Mouse (Mus musculus) gastrocnemius, adult 2 months (tissue): ENCODE results near the gene Fzd5. TPM values are rescaled to one million over a fixed set of nuclear protein-coding genes. Genes with fewer than 3 reads are reported as not detected.
A peak's percentile ranks its signal among the peaks of the same experiment; 100 is the strongest.

ENCODE experiments used
- DNase-seq: peaks from one replicate; pipeline ENCODE4 v3.0.0; 2022
- H3K27ac ChIP-seq: fragments of 200-600 bp; 2 replicates; pipeline ENCODE4 v1.8.1; 2022; ENCODE audit warnings: mild to moderate bottlenecking
- H3K4me3 ChIP-seq: fragments of 200-600 bp; 2 replicates; pipeline ENCODE4 v1.8.1; 2022; ENCODE audit warnings: mild to moderate bottlenecking, moderate library complexity
- CTCF ChIP-seq: fragments of 200-600 bp; IDR thresholded peaks from 2 replicates; pipeline ENCODE4 v1.8.1; 2022; ENCODE audit warnings: antibody characterized with exemption, mild to moderate bottlenecking, moderate library complexity
- intact Hi-C: fragments of 180-260 bp; cut with DNase I; formaldehyde crosslinking; loops from one replicate; pipeline ENCODE4 v1.15.1; 2025
- total RNA-seq, 2 experiments: library from RNA; stranded (reverse); gene quantifications; 2 replicates each; pipeline ENCODE4 v1.2.3; 2021

Gene Fzd5
- total RNA-seq, 2 experiments from 2014 or later = 1.2 to 2.3 TPM

DNA sequence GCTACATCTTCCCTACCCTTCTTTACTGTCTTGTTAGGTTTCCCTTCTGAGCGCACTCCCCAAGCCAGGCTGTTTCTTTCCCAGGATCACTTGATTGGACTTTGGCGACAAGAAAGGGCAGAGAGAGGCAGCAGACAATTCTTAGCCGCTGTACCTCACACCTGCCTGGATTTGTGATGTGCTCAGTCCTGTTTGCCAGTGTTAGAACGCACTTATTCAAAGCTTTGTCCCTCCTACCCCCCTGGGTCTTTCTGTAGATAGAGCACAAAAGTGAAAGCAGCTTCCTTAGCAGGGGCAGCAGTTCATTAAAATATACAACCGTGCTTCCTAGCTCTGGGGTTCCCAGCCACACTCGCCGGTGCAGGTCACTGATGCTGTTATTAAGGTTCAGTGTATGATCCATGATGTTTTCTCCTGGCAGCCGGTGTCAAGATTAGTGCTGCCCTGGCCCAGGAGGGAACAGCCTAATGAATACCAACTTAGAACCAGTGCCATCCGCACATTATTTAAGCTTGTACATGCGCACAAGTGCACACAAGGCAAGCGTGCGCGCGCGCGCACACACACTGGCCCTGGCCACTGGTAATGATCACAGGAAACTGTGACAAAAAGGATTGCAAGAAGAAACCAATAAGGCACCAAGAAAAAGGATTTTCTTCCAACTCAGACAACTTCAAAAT is 6.1 kb downstream of the Fzd5 start:
- no peak overlapping the region for H3K4me3 ChIP-seq
- intact Hi-C loops = no loop called here

DNA sequence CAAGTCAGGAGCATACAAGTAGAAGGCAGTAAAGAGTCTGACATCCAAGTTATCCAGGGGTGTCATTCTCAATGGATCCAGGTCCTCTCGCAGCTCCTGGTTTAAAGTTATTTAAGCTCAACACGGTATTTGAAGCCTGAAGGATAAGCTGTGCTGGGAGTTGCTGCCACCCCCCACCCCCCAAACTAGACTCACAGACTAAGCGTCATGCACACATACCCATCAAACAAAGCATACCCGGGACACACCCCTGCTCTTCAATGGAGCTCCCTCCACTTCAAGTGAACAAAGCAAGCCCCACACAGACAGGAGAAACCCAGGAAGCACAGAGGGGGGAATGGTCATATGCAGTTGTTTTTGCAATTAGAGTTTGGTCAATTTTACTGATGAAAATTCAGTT is 7.5 kb downstream of the Fzd5 start:
- H3K27ac ChIP-seq = no peak overlapping the region
- no peak for TF ChIP-seq CTCF
- no peak overlapping the region for H3K4me3 ChIP-seq
- intact Hi-C loops = no loop called here
- DNase-seq = no peak

More for the DNA sequence above, 6.1 kb downstream of the Fzd5 start:
- TF ChIP-seq CTCF = no peak
- DNase-seq = no peak
- H3K27ac ChIP-seq = no peak overlapping the region

- intact Hi-C loops = loop anchor here (2.0 kb wide), 1 partner anchor 266 kb away; no protein-coding TSS in a partner anchor
- TF ChIP-seq CTCF = no peak
Observed at GRCm38 (mm10) chr1:64721034-64721587, 16.4 kb downstream of the Fzd5 start.

GRCm38 (mm10) chr1:64717504-64717903 is 20.0 kb downstream of the Fzd5 start:
- Histone ChIP-seq H3K4me3 (no peak overlapping the region), H3K27ac (no peak overlapping the region)
- DNase-seq = peak; percentile 73
- intact Hi-C loops = loop anchor here (1.0 to 5.0 kb wide), 2 partner anchors 200 to 293 kb away; no protein-coding TSS in a partner anchor
- TF ChIP-seq CTCF = peak; percentile 89

More at GRCm38 (mm10) chr1:64721034-64721587, 16.4 kb downstream of the Fzd5 start:
- no peak overlapping the region for H3K27ac ChIP-seq
- DNase-seq = no peak
- no peak overlapping the region for H3K4me3 ChIP-seq

DNA sequence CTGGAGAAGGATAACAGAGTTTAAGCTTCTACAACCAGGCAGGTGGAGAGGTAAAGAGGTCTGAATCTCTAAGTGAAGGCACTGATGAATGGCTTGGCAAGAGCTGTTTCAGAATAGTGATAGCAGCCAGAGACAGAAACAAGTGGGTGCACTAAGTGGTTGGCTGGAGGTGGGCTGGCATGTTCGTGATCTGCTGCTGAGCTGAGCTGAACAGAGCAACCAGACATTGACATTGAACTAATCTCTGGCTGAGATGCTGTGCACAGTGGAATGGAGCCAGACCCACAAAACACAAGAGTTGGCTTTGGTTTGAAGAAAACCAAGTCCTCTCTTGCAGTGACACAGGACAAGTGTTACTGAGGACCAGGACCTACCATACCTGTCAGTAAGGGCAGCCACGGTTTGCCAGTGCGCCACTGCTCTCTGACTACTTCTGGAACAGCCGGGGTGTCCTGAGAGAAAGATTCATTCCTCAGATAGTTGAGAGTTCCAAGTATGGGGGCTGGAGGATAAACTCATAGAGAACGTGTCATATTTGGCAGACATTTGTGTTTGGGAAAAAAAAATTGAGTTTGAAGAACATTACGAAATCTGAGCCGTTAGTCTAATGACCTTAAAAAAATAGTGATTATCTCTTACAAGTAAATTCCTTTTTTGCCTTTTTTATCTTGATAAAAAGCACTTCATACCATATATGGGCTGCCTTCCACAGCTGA is 20.8 kb downstream of the Fzd5 start:
- H3K4me3 ChIP-seq = no peak overlapping the region
- no peak for DNase-seq
- intact Hi-C loops = loop anchor here (1.0 to 5.0 kb wide), 2 partner anchors 201 to 294 kb away; no protein-coding TSS in a partner anchor
- TF ChIP-seq CTCF = no peak
- no peak overlapping the region for H3K27ac ChIP-seq

- TF ChIP-seq CTCF = no peak
- DNase-seq = no peak
- intact Hi-C loops = loop anchor here (5.0 kb wide), 1 partner anchor 202 kb away; no protein-coding TSS in a partner anchor
- Histone ChIP-seq H3K4me3 (no peak overlapping the region), H3K27ac (no peak overlapping the region)
Observed at GRCm38 (mm10) chr1:64715458-64715857, 22.1 kb downstream of the Fzd5 start.

DNA sequence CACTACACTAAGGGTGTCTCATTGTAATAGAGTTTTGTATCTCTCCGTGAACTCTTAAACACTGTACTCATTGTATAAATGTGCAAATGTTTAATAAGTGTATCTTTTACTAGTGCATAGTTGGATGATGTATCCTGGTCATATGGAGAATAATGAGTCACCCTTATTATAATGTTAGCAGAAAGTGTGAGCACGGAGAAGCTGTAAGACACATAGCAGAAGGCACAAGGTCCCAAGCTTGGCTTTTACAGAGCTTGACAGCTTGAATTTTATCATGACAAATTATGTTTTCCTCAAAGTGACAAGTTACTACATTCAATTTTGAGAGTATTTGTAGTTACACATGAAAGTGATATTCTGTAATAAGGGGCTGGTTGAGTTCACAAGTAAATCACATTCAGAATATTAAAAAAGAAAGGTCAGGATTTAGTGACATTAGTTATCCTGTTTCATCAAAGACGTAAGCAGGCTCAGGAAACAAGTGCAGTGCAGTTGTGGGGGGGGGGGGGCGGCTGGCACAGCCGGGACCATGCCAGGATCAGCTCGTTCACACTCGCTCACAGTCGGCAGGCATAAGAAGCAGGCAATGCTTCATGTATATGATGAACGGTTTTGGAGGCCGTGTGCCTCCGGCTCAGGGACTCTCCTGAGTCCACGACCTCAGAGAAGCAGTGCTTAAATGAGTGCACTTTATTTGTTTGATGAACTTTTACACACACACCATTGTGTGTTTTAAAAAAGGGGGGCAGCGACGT is 25.4 kb downstream of the Fzd5 start:
- intact Hi-C loops = no loop called here
- no peak for TF ChIP-seq CTCF
- Histone ChIP-seq H3K27ac (no peak overlapping the region), H3K4me3 (no peak overlapping the region)
- DNase-seq = no peak

- DNase-seq = no peak
- peak; percentile 81 for TF ChIP-seq CTCF
- intact Hi-C loops = loop anchor here (1.0 to 10.0 kb wide), 2 partner anchors 93 to 1045 kb away; partner anchors contain the start of gene Mettl21a
- H3K4me3 ChIP-seq = no peak overlapping the region
- H3K27ac ChIP-seq = no peak overlapping the region
Observed at GRCm38 (mm10) chr1:64709891-64710290, 27.7 kb downstream of the Fzd5 start.

GRCm38 (mm10) chr1:64706610-64707009 is 30.9 kb downstream of the Fzd5 start:
- no peak for DNase-seq
- Histone ChIP-seq H3K27ac (no peak overlapping the region), H3K4me3 (no peak overlapping the region)
- intact Hi-C loops = loop anchor here (10.0 kb wide), 1 partner anchor 1042 kb away; no protein-coding TSS in a partner anchor
- no peak for TF ChIP-seq CTCF

DNA sequence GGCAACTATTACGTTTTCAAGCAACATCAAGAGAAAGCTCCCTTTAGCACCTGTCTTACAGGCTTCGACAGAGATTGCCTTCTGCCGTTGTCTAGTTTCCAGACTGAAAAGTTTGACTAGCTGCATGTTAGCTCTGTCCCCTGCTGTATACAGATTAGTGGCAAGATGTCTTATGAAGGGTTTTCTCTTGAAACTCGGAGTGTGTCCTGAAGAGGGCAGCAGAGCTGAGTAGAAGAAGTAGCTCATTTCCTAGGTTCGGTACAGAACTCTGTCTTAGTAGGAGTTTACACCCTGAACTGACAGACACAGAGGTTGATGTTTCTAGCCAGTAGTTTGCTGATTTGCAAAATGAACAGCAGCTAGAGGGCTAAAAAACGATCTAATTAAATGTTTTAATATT is 32.3 kb downstream of the Fzd5 start:
- Histone ChIP-seq H3K27ac (no peak overlapping the region), H3K4me3 (no peak overlapping the region)
- DNase-seq = peak; percentile 53
- intact Hi-C loops = loop anchor here (10.0 kb wide), 1 partner anchor 1040 kb away; no protein-coding TSS in a partner anchor
- peak; percentile 72 for TF ChIP-seq CTCF

GRCm38 (mm10) chr1:64701780-64702179 is 35.8 kb downstream of the Fzd5 start:
- TF ChIP-seq CTCF = no peak
- H3K4me3 ChIP-seq = no peak overlapping the region
- intact Hi-C loops = loop anchor here (10.0 kb wide), 1 partner anchor 1037 kb away; no protein-coding TSS in a partner anchor
- DNase-seq = no peak
- no peak overlapping the region for H3K27ac ChIP-seq

DNA sequence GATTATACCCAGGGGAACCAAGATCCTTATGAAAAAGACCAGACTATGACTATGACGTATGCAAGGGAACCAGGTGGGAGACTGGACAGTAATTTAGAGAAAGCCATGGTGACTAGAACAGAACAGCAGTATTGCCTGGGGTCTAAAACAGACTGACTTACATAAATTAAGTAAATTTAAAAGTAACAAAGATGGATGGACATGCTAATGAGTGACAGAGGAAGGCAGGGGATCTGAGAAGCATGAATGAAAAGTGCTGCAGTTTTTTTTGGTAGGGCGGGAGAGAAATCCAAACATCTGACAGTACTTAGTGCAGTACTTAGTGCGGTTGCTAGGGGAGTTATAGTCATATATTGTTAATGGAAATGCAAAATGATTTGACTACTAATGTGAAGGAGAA is 42.4 kb downstream of the Fzd5 start:
- intact Hi-C loops = no loop called here
- no peak for DNase-seq

More for the DNA sequence above, 42.4 kb downstream of the Fzd5 start:
- Histone ChIP-seq H3K27ac (no peak overlapping the region), H3K4me3 (no peak overlapping the region)
- TF ChIP-seq CTCF = no peak
